9 mouse cellular contexts compared by ENCODE assay signal in the genomic region with DNA sequence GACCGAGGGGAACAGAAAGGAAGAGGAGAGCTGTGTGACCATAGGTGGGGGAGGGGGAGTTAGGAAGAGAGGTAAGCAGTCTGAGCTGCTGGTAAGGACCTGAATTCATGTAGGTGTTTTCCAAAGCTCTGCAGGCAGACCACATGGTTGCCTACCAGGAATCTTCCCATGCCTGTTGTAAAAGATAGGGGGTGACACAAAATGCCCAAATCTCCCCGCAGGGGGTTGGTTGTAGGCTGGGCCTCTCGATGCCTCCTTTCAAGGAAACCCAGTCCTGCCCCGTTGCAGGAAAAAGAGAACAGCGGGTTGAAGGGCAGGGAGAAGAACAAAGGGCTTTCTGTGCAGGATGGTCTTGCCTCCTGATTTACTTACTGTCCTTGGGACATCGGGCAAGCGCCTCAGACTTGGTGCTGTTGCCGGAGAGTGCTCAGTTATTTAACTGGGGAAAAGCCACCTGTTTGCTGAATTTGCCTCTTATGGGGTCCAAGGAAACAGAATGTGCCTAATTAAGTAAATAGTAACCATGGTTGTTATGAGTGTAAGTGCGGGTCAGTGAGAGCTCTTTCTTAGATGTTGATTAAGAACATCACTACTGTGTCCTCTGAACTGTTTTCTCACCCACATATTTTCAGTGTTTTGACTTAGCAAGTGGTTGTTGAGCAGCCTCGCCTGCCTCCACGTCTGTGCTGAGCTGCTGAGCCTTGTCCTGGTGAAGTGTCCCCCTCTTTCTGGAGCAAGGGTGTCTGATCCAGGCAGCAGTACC.
DNase-seq lines count a peak whose midpoint lies in the region; ATAC-seq lines count a peak whose summit lies in the region.
"Had no signal": no experiment of that assay in that cellular context is flagged by ENCODE, and none has a peak within 500 bp of the region (broad histone marks: within the 10 kb centered on the region; RNA-seq: fewer than 3 reads in every experiment).

No protein-coding gene starts in this region.

- intact Hi-C loops in heart, postnatal 14 days (cut with DNase I) = loop anchor here (1.0 to 2.0 kb wide), 2 partner anchors 77 to 141 kb away; no protein-coding TSS in a partner anchor

- peak overlapping the region; percentile 78; the same call in 1 of the 2 replicates for H3K27ac ChIP-seq in embryonic facial prominence, embryonic 14.5 days (replicated peaks; ENCODE audit: low read depth, low read length)
- peak overlapping the region; percentile 64; the same call in 1 of the 2 replicates for H3K27ac ChIP-seq in stomach, embryonic 14.5 days (ENCODE audit: low read length)
- H3K27ac ChIP-seq: macrophage had no signal

- peak overlapping the region; percentile 33 for H3K4me3 ChIP-seq in embryonic facial prominence, embryonic 14.5 days (ENCODE audit: low read depth, low read length)
- peak overlapping the region; percentile 11; the same call in 1 of the 2 replicates for H3K4me3 ChIP-seq in stomach, embryonic 14.5 days (ENCODE audit: low read depth, low read length)

- 24% methylated on average over 11 of the region's 11 CpGs for WGBS in embryonic facial prominence, embryonic 14.5 days
- 28% methylated on average over 11 of the region's 11 CpGs for WGBS in stomach, embryonic 14.5 days

- peak overlapping the region; percentile 65 for H3K4me2 ChIP-seq in embryonic facial prominence, embryonic 14.5 days (ENCODE audit: low read depth, low read length)
- peak overlapping the region; percentile 42 for H3K4me2 ChIP-seq in stomach, embryonic 14.5 days (replicated peaks; ENCODE audit: low read depth, low read length)

- no peaks in the 10 kb centered on the region for H3K27me3 ChIP-seq in embryonic facial prominence, embryonic 14.5 days (replicated peaks; ENCODE audit: control insufficient read depth, insufficient read depth, low read length)
- no peaks in the 10 kb centered on the region for H3K27me3 ChIP-seq in stomach, embryonic 14.5 days (ENCODE audit: control insufficient read depth, insufficient read depth, low read length)

- no peak; the same call in 1 of the 2 replicates for ATAC-seq in embryonic facial prominence, embryonic 14.5 days (ENCODE audit: low read depth)
- ATAC-seq in stomach, embryonic 14.5 days (ENCODE audit: insufficient number of reproducible peaks, insufficient read depth, low FRiP score, low read depth) = no peak; the same call in 1 of the 2 replicates

- no peaks in the 10 kb centered on the region for H3K36me3 ChIP-seq in embryonic facial prominence, embryonic 14.5 days (ENCODE audit: control insufficient read depth, insufficient read depth, low read length)
- no peaks in the 10 kb centered on the region for H3K36me3 ChIP-seq in stomach, embryonic 14.5 days (ENCODE audit: control insufficient read depth, insufficient read depth, low read length)

- H3K9ac ChIP-seq in embryonic facial prominence, embryonic 14.5 days (ENCODE audit: low read depth, low read length) = peak overlapping the region; percentile 61; the same call in 1 of the 2 replicates
- no peak overlapping the region; the same call in 1 of the 2 replicates for H3K9ac ChIP-seq in stomach, embryonic 14.5 days (replicated peaks; ENCODE audit: low read depth, low read length)

- 0 out of 2 replicates have a peak, but pooled peaks cover 10% of the 10 kb centered on the region for H3K4me1 ChIP-seq in embryonic facial prominence, embryonic 14.5 days (ENCODE audit: control insufficient read depth, insufficient read depth, low read length)
- H3K4me1 ChIP-seq in stomach, embryonic 14.5 days (ENCODE audit: control insufficient read depth, insufficient read depth, low read length) = peaks cover 12% of the 10 kb centered on the region

- peak; percentile 76 for DNase-seq in ES-CJ7 (ENCODE audit: low read depth, low spot score)
- DNase-seq in adrenal gland, postnatal 10 days = peak; percentile 47
- DNase-seq in embryonic facial prominence, embryonic 14.5 days (ENCODE audit: low spot score) = peak; percentile 32
- peak; percentile 29 to 33 for DNase-seq in heart, postnatal 14 days
- peak; percentile 57 to 61 for DNase-seq in kidney, postnatal 36 days
- DNase-seq in lung, postnatal 14 days = peak; percentile 44
- no peak for DNase-seq in spleen, postnatal 4 days (ENCODE audit: low spot score in 2 of 2)

- no peaks in the 10 kb centered on the region for H3K9me3 ChIP-seq in embryonic facial prominence, embryonic 14.5 days (ENCODE audit: control insufficient read depth, low read length)
- H3K9me3 ChIP-seq in stomach, embryonic 14.5 days (ENCODE audit: control insufficient read depth, low read depth, low read length) = no peaks in the 10 kb centered on the region

Comparison
In these comparisons a context has a peak if more than half of its experiments do, and no peak if none do; other contexts are left out.
1. DNase-seq: peak in ES-CJ7 (single experiment), adrenal gland, postnatal 10 days (single experiment), embryonic facial prominence, embryonic 14.5 days (single experiment), heart, postnatal 14 days (2 of 2), kidney, postnatal 36 days (2 of 2) and lung, postnatal 14 days (single experiment); none in spleen, postnatal 4 days (0 of 2).